Mouse (Mus musculus): ENCODE data around the gene Hist3h2a. TPM values are rescaled to one million over a fixed set of nuclear protein-coding genes. Genes with fewer than 3 reads are reported as not detected.
A peak's percentile ranks its signal among the peaks of the same experiment; 100 is the strongest.

Gene Hist3h2a
- polyA plus RNA-seq, 1 experiment from 2014 or later, result 13.7 TPM

DNA sequence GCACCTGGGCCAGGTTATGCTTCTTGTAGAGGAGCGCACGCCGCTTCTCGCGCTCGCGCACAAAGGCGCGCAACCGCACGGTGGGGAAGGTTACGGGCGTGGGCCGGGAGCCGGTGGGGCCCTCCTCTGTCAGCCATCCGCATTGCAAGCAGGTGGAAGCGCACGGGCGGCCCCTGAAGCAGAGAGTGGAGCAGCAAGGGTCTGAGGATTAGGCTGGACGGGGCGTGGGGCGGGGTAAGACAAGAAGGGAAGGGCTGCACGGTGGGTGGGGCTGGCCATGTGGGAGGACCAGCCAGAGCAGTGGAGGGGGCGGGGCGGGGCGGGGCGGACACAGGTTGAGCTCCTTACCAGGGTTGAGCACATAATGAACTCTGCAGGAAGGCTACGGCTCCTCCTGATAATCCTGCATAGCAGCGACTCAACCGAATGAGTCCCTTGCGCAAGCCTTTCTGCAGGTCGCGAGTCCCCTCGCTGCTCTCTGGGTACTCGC lies 39.9 kb downstream of the Hist3h2a start:
- ATAC-seq (ENCODE audit: low read depth), result peak; percentile 81
- Histone ChIP-seq H3K9ac (peak overlapping the region; percentile 35; the same call in 1 of the 2 replicates), H3K27me3 (peaks cover 25% of the 10 kb centered on the region), H3K4me3 (replicated peaks) (peak overlapping the region; percentile 52), H3K9me3 (replicated peaks) (no peaks in the 10 kb centered on the region), H3K27ac (no peak overlapping the region), H3K4me1 (replicated peaks) (peaks cover 59% of the 10 kb centered on the region), H3K4me2 (peak overlapping the region; percentile 76), H3K36me3 (peaks cover 18% of the 10 kb centered on the region)
- WGBS (ENCODE audit: insufficient replicate concordance), result 3% methylated on average over 32 of the region's 35 CpGs
- DNase-seq, result peak; percentile 63

DNA sequence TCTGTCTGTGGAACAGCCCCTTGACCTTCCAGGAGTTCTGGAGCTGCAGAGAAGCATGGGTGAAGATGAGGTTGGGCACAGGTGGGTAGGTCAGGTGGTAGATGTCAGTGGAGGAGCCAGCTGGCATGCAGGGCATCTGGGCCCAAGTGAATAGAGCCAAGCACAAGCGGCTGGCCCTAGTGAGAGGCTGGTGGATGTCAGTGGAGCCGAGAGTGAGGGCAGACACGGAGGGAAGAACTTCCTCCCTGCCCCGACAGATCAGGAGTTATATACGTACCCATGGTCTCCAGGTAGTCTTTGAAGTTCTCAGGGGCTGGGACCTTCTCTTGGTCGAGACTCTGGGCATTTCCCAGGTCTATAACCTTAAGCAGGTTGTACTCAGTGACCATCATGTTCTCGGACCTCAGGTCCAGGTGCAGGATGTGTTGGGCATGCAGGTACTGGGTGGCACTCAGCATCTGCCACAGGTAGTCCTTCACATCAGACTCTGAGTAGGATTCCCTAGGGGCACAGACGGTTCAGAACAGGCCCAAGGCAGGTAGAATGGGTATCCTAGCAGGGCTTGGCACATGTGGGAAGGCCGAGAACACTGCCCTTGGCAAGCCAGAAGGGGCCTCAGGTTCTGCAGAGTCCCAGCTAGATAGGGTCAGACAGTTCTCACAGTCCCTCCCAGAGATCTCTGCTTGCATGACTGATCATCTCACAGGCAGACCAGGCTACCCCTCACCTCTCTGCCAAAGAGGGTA lies 40.7 kb downstream of the Hist3h2a start:
- 48% methylated on average over 9 of the region's 9 CpGs for WGBS (ENCODE audit: insufficient replicate concordance)
- no peak for ATAC-seq (ENCODE audit: low read depth)
- H3K4me2 ChIP-seq, result peak overlapping the region; percentile 76

DNA sequence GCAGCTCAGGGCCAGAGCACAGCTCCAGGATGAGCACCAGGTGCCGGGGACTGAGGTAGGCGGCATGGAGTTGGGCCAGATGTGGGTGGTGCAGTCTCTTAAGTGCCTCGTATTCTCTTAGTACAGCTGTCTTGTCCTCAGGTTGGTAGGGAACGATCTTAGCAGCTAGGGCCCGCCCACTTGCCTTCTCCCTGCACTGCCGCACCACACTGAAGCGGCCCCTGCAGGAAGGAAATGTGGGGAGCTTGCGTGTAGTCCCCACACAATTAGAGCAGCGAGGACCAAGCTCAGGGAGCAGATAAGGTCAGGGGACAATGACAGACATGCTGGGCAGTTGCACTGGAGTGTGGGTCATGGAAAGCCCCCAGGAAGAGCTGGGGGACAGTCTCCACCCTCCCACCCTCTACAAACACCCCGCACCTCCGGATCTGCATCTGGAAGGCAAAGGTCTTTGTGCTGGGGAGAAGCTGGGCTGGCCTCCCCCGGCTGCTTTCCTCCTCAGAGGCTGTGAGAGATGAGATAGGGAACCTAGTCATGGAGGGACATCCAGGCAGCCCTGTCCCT lies 41.4 kb downstream of the Hist3h2a start:
- DNase-seq, result no peak
- ATAC-seq (ENCODE audit: low read depth), result no peak
- Histone ChIP-seq H3K4me3 (replicated peaks) (no peak overlapping the region), H3K36me3 (peaks cover 3% of the 10 kb centered on the region; the same call in 1 of the 2 replicates), H3K4me2 (no peak overlapping the region), H3K9me3 (replicated peaks) (no peaks in the 10 kb centered on the region), H3K27me3 (peaks cover 25% of the 10 kb centered on the region), H3K27ac (no peak overlapping the region), H3K4me1 (replicated peaks) (peaks cover 49% of the 10 kb centered on the region), H3K9ac (no peak overlapping the region)
- 13% methylated on average over 12 of the region's 12 CpGs for WGBS (ENCODE audit: insufficient replicate concordance)

More for the DNA sequence above, 40.7 kb downstream of the Hist3h2a start:
- DNase-seq, result no peak
- Histone ChIP-seq H3K9ac (no peak overlapping the region), H3K27ac (no peak overlapping the region), H3K4me1 (replicated peaks) (peaks cover 55% of the 10 kb centered on the region), H3K4me3 (replicated peaks) (no peak overlapping the region; the same call in 1 of the 2 replicates), H3K36me3 (peaks cover 9% of the 10 kb centered on the region), H3K9me3 (replicated peaks) (no peaks in the 10 kb centered on the region), H3K27me3 (peaks cover 25% of the 10 kb centered on the region)

DNA sequence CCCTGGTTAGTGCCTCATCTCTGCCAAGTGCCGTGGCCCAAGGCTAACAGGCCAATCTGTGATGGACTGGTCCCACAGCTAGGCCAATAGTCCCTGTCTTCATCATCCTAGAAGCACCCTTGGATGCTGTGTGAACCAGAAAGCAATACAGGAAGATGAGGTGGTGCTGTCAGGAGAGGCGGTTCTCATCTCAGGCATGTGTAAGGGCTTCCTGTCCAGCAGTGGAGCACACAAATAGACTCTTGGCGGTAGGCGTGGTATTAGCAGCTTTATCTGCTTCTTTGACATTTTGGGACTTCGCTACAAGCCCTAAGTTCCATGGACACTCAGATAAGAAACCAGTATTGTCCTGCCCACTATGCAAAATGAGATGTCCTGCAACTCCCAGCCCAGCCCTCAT lies 43.1 kb downstream of the Hist3h2a start:
- ATAC-seq (ENCODE audit: low read depth) (no peak), DNase-seq (no peak)
- no peak overlapping the region for H3K9ac ChIP-seq
- no peak overlapping the region for H3K4me2 ChIP-seq
- H3K4me3 ChIP-seq (replicated peaks), result no peak overlapping the region
- WGBS (ENCODE audit: insufficient replicate concordance), result 55% methylated on average over 5 of the region's 5 CpGs
- no peak overlapping the region for H3K27ac ChIP-seq
- H3K4me1 ChIP-seq (replicated peaks), result peaks cover 39% of the 10 kb centered on the region
- no peaks in the 10 kb centered on the region for H3K36me3 ChIP-seq
- peaks cover 25% of the 10 kb centered on the region for H3K27me3 ChIP-seq
- no peaks in the 10 kb centered on the region for H3K9me3 ChIP-seq (replicated peaks)

DNA sequence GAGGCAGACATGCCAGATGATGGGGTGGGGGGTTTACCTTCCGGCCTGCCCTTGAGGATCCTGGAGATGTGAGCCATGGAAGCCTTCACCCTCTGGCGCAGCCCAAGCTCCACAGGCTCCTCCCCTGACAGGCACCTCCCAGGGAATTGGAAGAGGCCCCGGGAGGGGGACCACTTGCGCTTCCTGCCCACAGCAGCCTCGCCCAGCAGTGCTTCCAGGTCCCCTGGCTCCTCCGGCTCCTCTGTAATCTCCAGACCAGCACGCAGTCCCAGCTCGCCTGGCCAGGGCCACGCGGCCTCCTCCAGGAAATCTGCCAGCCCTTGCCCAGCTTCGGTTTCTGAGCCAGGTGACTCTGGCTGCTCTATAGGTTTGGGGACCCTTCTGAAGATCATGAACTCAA lies 44.7 kb downstream of the Hist3h2a start:
- Histone ChIP-seq H3K4me1 (replicated peaks) (peaks cover 23% of the 10 kb centered on the region), H3K4me3 (replicated peaks) (no peak overlapping the region), H3K9me3 (replicated peaks) (no peaks in the 10 kb centered on the region), H3K27ac (no peak overlapping the region), H3K27me3 (peaks cover 22% of the 10 kb centered on the region), H3K36me3 (no peaks in the 10 kb centered on the region), H3K9ac (no peak overlapping the region), H3K4me2 (no peak overlapping the region)
- 27% methylated on average over 11 of the region's 11 CpGs for WGBS (ENCODE audit: insufficient replicate concordance)
- no peak for DNase-seq
- ATAC-seq (ENCODE audit: low read depth), result no peak

DNA sequence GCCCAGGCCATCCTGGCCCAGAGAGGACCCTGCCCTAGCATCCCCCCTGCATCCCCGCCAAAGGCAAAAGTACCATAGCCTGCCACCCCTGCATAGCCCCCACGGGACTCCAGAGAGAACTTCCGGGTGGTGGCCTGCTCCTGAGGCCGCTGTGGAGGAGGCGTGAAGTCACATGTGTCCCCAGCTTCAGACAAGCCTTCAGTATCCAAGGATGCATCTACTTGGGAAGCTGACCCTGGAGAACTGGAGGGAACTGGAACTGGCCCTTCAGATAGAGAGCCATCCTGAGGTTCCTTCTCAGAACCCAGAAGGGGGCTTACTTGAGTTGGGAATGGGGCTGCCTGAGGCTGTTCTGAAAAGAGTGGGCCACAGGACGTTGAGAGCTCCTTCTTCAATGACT lies 45.3 kb downstream of the Hist3h2a start:
- H3K9ac ChIP-seq, result no peak overlapping the region
- 67% methylated on average over 6 of the region's 6 CpGs for WGBS (ENCODE audit: insufficient replicate concordance)
- H3K9me3 ChIP-seq (replicated peaks), result no peaks in the 10 kb centered on the region
- H3K27ac ChIP-seq, result no peak overlapping the region
- no peak overlapping the region for H3K4me3 ChIP-seq (replicated peaks)
- H3K36me3 ChIP-seq, result no peaks in the 10 kb centered on the region
- H3K27me3 ChIP-seq, result peaks cover 15% of the 10 kb centered on the region
- ATAC-seq (ENCODE audit: low read depth), result no peak
- H3K4me1 ChIP-seq (replicated peaks), result peaks cover 17% of the 10 kb centered on the region
- no peak overlapping the region for H3K4me2 ChIP-seq
- DNase-seq, result no peak

DNA sequence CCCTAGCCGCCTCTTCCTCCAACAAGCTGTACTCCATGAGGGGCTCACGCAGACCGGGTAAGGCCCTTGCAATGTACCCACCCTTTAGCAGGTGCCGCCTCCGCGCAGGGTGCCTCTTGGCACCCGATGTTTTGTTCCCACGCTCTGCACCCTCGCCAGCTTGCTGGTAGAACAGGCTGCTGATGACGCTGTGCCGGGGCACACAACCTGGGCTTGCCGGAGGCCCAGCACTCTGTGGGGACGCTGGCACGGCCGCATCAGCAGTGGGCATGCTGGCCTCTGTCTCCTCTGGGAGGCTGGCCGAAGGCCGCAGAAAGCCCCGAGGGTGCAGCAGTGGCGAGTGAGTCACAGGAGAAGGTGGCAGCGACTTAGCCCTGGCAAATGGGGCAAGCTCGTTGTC lies 46.1 kb downstream of the Hist3h2a start:
- Histone ChIP-seq H3K36me3 (no peaks in the 10 kb centered on the region), H3K27ac (no peak overlapping the region), H3K4me1 (replicated peaks) (peaks cover 10% of the 10 kb centered on the region), H3K9me3 (replicated peaks) (no peaks in the 10 kb centered on the region), H3K27me3 (peaks cover 7% of the 10 kb centered on the region), H3K4me3 (replicated peaks) (no peak overlapping the region), H3K9ac (no peak overlapping the region), H3K4me2 (no peak overlapping the region)
- no peak for ATAC-seq (ENCODE audit: low read depth)
- 80% methylated on average over 21 of the region's 21 CpGs for WGBS (ENCODE audit: insufficient replicate concordance)
- no peak for DNase-seq

DNA sequence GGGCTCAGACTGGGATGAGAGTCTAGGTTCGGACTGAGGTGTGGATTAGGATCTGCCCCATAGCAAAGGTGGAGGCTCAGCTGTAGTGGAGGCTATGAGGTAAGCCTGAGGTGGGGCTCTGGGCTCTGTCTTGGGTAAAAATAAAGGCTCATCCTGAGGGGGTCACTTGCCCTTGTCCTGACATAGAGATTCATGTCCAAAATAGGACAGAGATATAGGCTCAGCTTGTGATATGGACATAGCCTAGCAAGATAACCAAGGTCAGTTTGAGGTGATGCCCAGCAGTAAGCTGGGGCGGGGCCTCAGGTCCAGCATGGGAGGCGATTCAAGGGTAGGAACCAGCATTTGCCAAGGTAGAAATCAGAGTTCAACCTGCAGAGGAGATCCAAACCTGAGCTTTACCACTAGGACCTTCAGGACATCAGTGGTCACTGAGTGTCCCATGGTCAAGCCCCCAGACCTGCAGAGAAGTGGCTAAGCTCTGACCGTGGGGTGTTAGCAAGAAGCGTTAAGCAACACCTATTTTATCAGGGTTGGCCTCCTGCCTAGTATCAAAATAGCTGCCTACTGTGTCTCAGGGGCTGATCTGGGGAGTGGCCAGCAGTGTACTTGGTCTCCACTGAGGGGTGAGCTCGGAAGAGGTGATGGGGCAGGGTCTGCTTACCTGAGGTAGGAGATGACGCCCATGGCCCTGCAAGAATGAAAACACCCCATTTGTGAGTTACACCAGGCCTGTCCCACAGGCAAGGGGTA lies 48.0 kb downstream of the Hist3h2a start:
- Histone ChIP-seq H3K27me3 (no peaks in the 10 kb centered on the region), H3K4me1 (replicated peaks) (peaks cover 3% of the 10 kb centered on the region; the same call in 1 of the 2 replicates), H3K9ac (no peak overlapping the region), H3K4me2 (no peak overlapping the region), H3K9me3 (replicated peaks) (no peaks in the 10 kb centered on the region), H3K4me3 (replicated peaks) (no peak overlapping the region), H3K36me3 (no peaks in the 10 kb centered on the region), H3K27ac (no peak overlapping the region)
- WGBS (ENCODE audit: insufficient replicate concordance), result 62% methylated on average over 7 of the region's 7 CpGs
- ATAC-seq (ENCODE audit: low read depth) (no peak), DNase-seq (no peak)

Small RNA genes within 50 kb of the gene (microRNA-seq; reads per million reads assigned to microRNA genes)
- gene Gm44313, result not detected

Other genes with a start within 250 kb of the Hist3h2a start
- gene Olfr318, start 230.7 kb upstream of the Hist3h2a start, polyA plus RNA-seq (2015; fragmentation: Nextera tagmentation; extraction: Ambion mirVana), result not detected in 2 replicates
- gene Olfr317, start 215.5 kb upstream of the Hist3h2a start, polyA plus RNA-seq (2015; fragmentation: Nextera tagmentation; extraction: Ambion mirVana), result not detected in 2 replicates
- not detected in 2 replicates for gene Olfr316, start 202.0 kb upstream of the Hist3h2a start, polyA plus RNA-seq (2015; fragmentation: Nextera tagmentation; extraction: Ambion mirVana)
- not detected in 2 replicates for gene Olfr315, start 181.5 kb upstream of the Hist3h2a start, polyA plus RNA-seq (2015; fragmentation: Nextera tagmentation; extraction: Ambion mirVana)
- gene Olfr314, start 171.7 kb upstream of the Hist3h2a start, polyA plus RNA-seq (2015; fragmentation: Nextera tagmentation; extraction: Ambion mirVana), result not detected in 2 replicates
- 0.49 TPM in 1 of 2 replicates, not detected in the other for gene Fam183b, start 152.7 kb upstream of the Hist3h2a start, polyA plus RNA-seq (2015; fragmentation: Nextera tagmentation; extraction: Ambion mirVana)
- gene Olfr313, start 139.7 kb upstream of the Hist3h2a start, polyA plus RNA-seq (2015; fragmentation: Nextera tagmentation; extraction: Ambion mirVana), result not detected in 2 replicates
- not detected in 2 replicates for gene Olfr312, start 125.4 kb upstream of the Hist3h2a start, polyA plus RNA-seq (2015; fragmentation: Nextera tagmentation; extraction: Ambion mirVana)
- gene Olfr311, start 115.4 kb upstream of the Hist3h2a start, polyA plus RNA-seq (2015; fragmentation: Nextera tagmentation; extraction: Ambion mirVana), result not detected in 2 replicates
- 1.3 and 2.2 TPM in 2 replicates for gene Gm12258, start 107.5 kb upstream of the Hist3h2a start, polyA plus RNA-seq (2015; fragmentation: Nextera tagmentation; extraction: Ambion mirVana)
- 2.3 and 3.0 TPM in 2 replicates for gene 2810021J22Rik, start 87.5 kb upstream of the Hist3h2a start, polyA plus RNA-seq (2015; fragmentation: Nextera tagmentation; extraction: Ambion mirVana)
- 3.7 and 5.4 TPM in 2 replicates for gene Zfp39, start 50.5 kb upstream of the Hist3h2a start, polyA plus RNA-seq (2015; fragmentation: Nextera tagmentation; extraction: Ambion mirVana)
- 11.2 and 12.5 TPM in 2 replicates for gene Btnl10, start 36.8 kb upstream of the Hist3h2a start, polyA plus RNA-seq (2015; fragmentation: Nextera tagmentation; extraction: Ambion mirVana)
- gene Rnf187, start 15.8 kb upstream of the Hist3h2a start, polyA plus RNA-seq (2015; fragmentation: Nextera tagmentation; extraction: Ambion mirVana), result 125 and 130 TPM in 2 replicates
- gene Hist3h2ba, start 5.8 kb upstream of the Hist3h2a start, polyA plus RNA-seq (2015; fragmentation: Nextera tagmentation; extraction: Ambion mirVana), result 5.5 and 6.3 TPM in 2 replicates
- gene Trim17, start within 50 bp of the Hist3h2a start, polyA plus RNA-seq (2015; fragmentation: Nextera tagmentation; extraction: Ambion mirVana), result 0.06 and 0.18 TPM in 2 replicates
- 8.9 and 9.2 TPM in 2 replicates for gene Trim11, start 23.4 kb downstream of the Hist3h2a start, polyA plus RNA-seq (2015; fragmentation: Nextera tagmentation; extraction: Ambion mirVana)
- gene Obscn, start 181.7 kb downstream of the Hist3h2a start, polyA plus RNA-seq (2015; fragmentation: Nextera tagmentation; extraction: Ambion mirVana), result 0.23 and 0.35 TPM in 2 replicates
- 12.6 and 13.9 TPM in 2 replicates for gene Iba57, start 209.1 kb downstream of the Hist3h2a start, polyA plus RNA-seq (2015; fragmentation: Nextera tagmentation; extraction: Ambion mirVana)
- 0.05 and 0.07 TPM in 2 replicates for gene Gjc2, start 228.5 kb downstream of the Hist3h2a start, polyA plus RNA-seq (2015; fragmentation: Nextera tagmentation; extraction: Ambion mirVana)
- gene Guk1, start 237.5 kb downstream of the Hist3h2a start, polyA plus RNA-seq (2015; fragmentation: Nextera tagmentation; extraction: Ambion mirVana), result 71.2 and 76.4 TPM in 2 replicates
- gene Mrpl55, start 247.8 kb downstream of the Hist3h2a start, polyA plus RNA-seq (2015; fragmentation: Nextera tagmentation; extraction: Ambion mirVana), result 69.6 and 75.8 TPM in 2 replicates